Mouse (Mus musculus) forebrain, embryonic 16.5 days (tissue): Measurements from ENCODE around the gene Fryl. TPM values are rescaled to one million over a fixed set of nuclear protein-coding genes. Genes with fewer than 3 reads are reported as not detected.

Source experiments
- ATAC-seq: fragments of 200-750 bp; cut with Nextera tagmentation; 2 replicates; pipeline ENCODE4 v1.8.0; 2017; ENCODE audit warnings: mild to moderate bottlenecking, moderate library complexity
- H3K27ac ChIP-seq: fragments of 300-500 bp; sonication (generic); 2 replicates; pipeline ENCODE4 v1.5.1; 2014; ENCODE audit warnings: low read length, control low read depth
- H3K27me3 ChIP-seq: fragments of 300-500 bp; sonication (generic); replicated peaks from 2 replicates; pipeline ENCODE4 v1.6.1; 2014; ENCODE audit warnings: low read length; ENCODE audit not compliant: control insufficient read depth, insufficient read depth
- H3K36me3 ChIP-seq: fragments of 300-500 bp; sonication (generic); 2 replicates; pipeline ENCODE4 v1.6.1; 2014; ENCODE audit not compliant: control insufficient read depth, insufficient read depth
- H3K4me1 ChIP-seq: fragments of 300-500 bp; sonication (generic); replicated peaks from 2 replicates; pipeline ENCODE4 v1.6.1; 2014; ENCODE audit warnings: low read length; ENCODE audit not compliant: control insufficient read depth, insufficient read depth
- H3K4me2 ChIP-seq: fragments of 300-500 bp; sonication (generic); 2 replicates; pipeline ENCODE4 v1.6.1; 2014; ENCODE audit warnings: mild to moderate bottlenecking, low read length, control low read depth
- H3K4me3 ChIP-seq: fragments of 300-500 bp; sonication (generic); replicated peaks from 2 replicates; pipeline ENCODE4 v1.5.1; 2014; ENCODE audit warnings: mild to moderate bottlenecking, low read length, control low read depth
- H3K9ac ChIP-seq: fragments of 300-500 bp; sonication (generic); replicated peaks from 2 replicates; pipeline ENCODE4 v1.6.1; 2014; ENCODE audit warnings: low read depth, low read length, control low read depth
- H3K9me3 ChIP-seq: fragments of 300-500 bp; sonication (generic); 2 replicates; pipeline ENCODE4 v1.6.1; 2016; ENCODE audit warnings: low read length; ENCODE audit not compliant: control insufficient read depth
- WGBS: fragments of 180-500 bp; shearing (Covaris S2); extraction: QIAGEN DNeasy Blood & Tissue Kit; methylation state at CpG from one replicate; pipeline ENCODE4 v1.1.7; 2014; 5-methylcytosine and 5-hydroxymethylcytosine counted together
- polyA plus RNA-seq: library from polyadenylated mRNA; unstranded; fragments of >200 nt; fragmentation: Nextera tagmentation; extraction: Ambion mirVana; gene quantifications from 2 replicates; pipeline ENCODE4 v1.2.1, GENCODE M21; 2015

The Fryl gene
- polyA plus RNA-seq, 1 experiment from 2014 or later: 50.7 TPM

GRCm38 (mm10) chr5:73208645-73209044, 47.8 kb downstream of the Fryl start:
- Histone ChIP-seq H3K9me3 (no peaks in the 10 kb centered on the region), H3K27me3 (no peaks in the 10 kb centered on the region), H3K4me2 (no peak overlapping the region), H3K27ac (no peak overlapping the region), H3K4me1 (peaks cover 24% of the 10 kb centered on the region; the same call in 1 of the 2 replicates), H3K36me3 (no peaks in the 10 kb centered on the region), H3K4me3 (no peak overlapping the region), H3K9ac (no peak overlapping the region)
- no peak for ATAC-seq
- WGBS: 66% methylated on average over 6 of the region's 6 CpGs

GRCm38 (mm10) chr5:73206722-73207121, 49.7 kb downstream of the Fryl start:
- Histone ChIP-seq H3K27ac (no peak overlapping the region), H3K27me3 (no peaks in the 10 kb centered on the region), H3K4me1 (peaks cover 24% of the 10 kb centered on the region; the same call in 1 of the 2 replicates), H3K9me3 (no peaks in the 10 kb centered on the region), H3K36me3 (no peaks in the 10 kb centered on the region), H3K9ac (no peak overlapping the region), H3K4me2 (no peak overlapping the region), H3K4me3 (no peak overlapping the region)
- WGBS: 80% methylated on average over 9 of the region's 9 CpGs
- no peak for ATAC-seq

GRCm38 (mm10) chr5:73205996-73206629, 50.3 kb downstream of the Fryl start:
- no peaks in the 10 kb centered on the region for H3K27me3 ChIP-seq
- no peaks in the 10 kb centered on the region for H3K36me3 ChIP-seq
- H3K4me3 ChIP-seq: no peak overlapping the region
- H3K4me2 ChIP-seq: no peak overlapping the region
- no peaks in the 10 kb centered on the region for H3K9me3 ChIP-seq
- WGBS: 55% methylated on average over 8 of the region's 8 CpGs
- H3K4me1 ChIP-seq: peaks cover 24% of the 10 kb centered on the region; the same call in 1 of the 2 replicates
- H3K27ac ChIP-seq: no peak overlapping the region
- no peak for ATAC-seq
- no peak overlapping the region for H3K9ac ChIP-seq

- Histone ChIP-seq H3K27ac (no peak overlapping the region), H3K9ac (no peak overlapping the region), H3K4me2 (no peak overlapping the region), H3K4me1 (peaks cover 24% of the 10 kb centered on the region; the same call in 1 of the 2 replicates), H3K9me3 (no peaks in the 10 kb centered on the region), H3K4me3 (no peak overlapping the region), H3K27me3 (no peaks in the 10 kb centered on the region), H3K36me3 (no peaks in the 10 kb centered on the region)
- ATAC-seq: peak; percentile 73
- WGBS: 45% methylated on average over 3 of the region's 3 CpGs
These were observed 51.4 kb downstream of the Fryl start for GRCm38 (mm10) chr5:73205050-73205449.

GRCm38 (mm10) chr5:73202498-73202897, 53.9 kb downstream of the Fryl start:
- H3K9ac ChIP-seq: no peak overlapping the region
- 95% methylated on average over 6 of the region's 6 CpGs for WGBS
- H3K9me3 ChIP-seq: no peaks in the 10 kb centered on the region
- H3K27ac ChIP-seq: no peak overlapping the region
- H3K4me1 ChIP-seq: peaks cover 11% of the 10 kb centered on the region; the same call in 1 of the 2 replicates
- no peak overlapping the region for H3K4me3 ChIP-seq
- H3K4me2 ChIP-seq: no peak overlapping the region
- no peak for ATAC-seq
- H3K36me3 ChIP-seq: no peaks in the 10 kb centered on the region
- no peaks in the 10 kb centered on the region for H3K27me3 ChIP-seq

- Histone ChIP-seq H3K27ac (no peak overlapping the region), H3K9me3 (no peaks in the 10 kb centered on the region), H3K4me3 (no peak overlapping the region), H3K4me1 (peaks cover 11% of the 10 kb centered on the region; the same call in 1 of the 2 replicates), H3K36me3 (no peaks in the 10 kb centered on the region), H3K9ac (no peak overlapping the region), H3K27me3 (no peaks in the 10 kb centered on the region), H3K4me2 (no peak overlapping the region)
- 94% methylated on average over 8 of the region's 8 CpGs for WGBS
- ATAC-seq: no peak
These were observed 54.3 kb downstream of the Fryl start for GRCm38 (mm10) chr5:73202077-73202476.

DNA sequence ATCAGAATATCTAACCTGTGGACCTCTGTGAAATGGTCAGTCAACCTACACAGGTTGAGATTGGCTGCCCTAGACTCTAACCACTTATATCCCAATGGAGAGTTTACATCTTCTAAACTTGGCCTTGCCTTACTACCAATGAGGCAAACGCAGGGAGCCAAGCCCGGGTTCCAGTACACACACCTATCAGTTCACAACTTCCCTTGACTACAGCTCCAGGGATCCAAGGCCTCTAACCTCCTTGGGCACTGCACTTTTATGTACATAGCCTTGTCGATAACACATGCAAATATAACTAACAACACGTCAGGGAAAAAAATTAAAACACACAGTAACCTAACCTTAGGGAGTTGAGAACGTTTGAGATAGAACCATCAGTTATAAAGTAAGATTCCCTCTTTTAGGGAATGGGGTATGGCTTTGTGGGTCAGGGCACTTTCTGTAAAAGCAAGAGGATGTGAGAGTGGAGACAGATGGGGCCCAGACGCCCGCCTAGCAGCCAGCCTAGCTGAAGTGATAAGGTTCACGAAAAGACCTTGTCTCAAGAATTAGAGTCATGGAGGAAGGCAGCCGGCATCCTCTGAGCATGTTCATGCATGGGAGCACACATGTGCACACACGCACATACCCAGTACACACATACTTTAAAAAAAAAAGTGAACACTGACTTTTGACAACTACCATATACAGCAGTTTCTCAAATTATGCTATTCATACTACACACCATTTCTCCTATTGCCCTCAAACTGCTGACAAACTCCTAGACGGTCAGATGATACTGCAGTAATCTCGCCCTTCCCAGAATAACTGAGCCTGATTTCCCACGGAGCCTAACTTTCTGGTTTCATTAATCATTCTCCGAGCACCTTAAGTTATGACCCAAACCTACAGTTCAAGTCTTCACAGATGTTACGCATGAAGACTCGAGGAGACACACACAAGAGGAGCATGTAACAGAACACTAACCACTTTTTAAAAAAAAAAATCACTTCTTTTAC, 55.7 kb downstream of the Fryl start:
- no peak for ATAC-seq

GRCm38 (mm10) chr5:73199586-73199985, 56.8 kb downstream of the Fryl start:
- no peak overlapping the region for H3K9ac ChIP-seq
- no peak overlapping the region for H3K4me3 ChIP-seq
- H3K9me3 ChIP-seq: no peaks in the 10 kb centered on the region
- no peak for ATAC-seq
- H3K4me1 ChIP-seq: 0 out of 2 replicates have a peak, but pooled peaks cover under 1% of the 10 kb centered on the region
- whole genome bisulfite sequencing: 75% methylated on average over 2 of the region's 2 CpGs
- H3K27me3 ChIP-seq: no peaks in the 10 kb centered on the region
- H3K27ac ChIP-seq: no peak overlapping the region
- no peaks in the 10 kb centered on the region for H3K36me3 ChIP-seq
- H3K4me2 ChIP-seq: no peak overlapping the region

More for the DNA sequence above, 55.7 kb downstream of the Fryl start:
- Histone ChIP-seq H3K9me3 (no peaks in the 10 kb centered on the region), H3K4me3 (no peak overlapping the region), H3K4me1 (peaks cover 6% of the 10 kb centered on the region; the same call in 1 of the 2 replicates), H3K36me3 (no peaks in the 10 kb centered on the region), H3K27ac (no peak overlapping the region), H3K9ac (no peak overlapping the region), H3K27me3 (no peaks in the 10 kb centered on the region), H3K4me2 (no peak overlapping the region)
- WGBS: 91% methylated on average over 16 of the region's 16 CpGs

GRCm38 (mm10) chr5:73198690-73199089, 57.7 kb downstream of the Fryl start:
- no peaks in the 10 kb centered on the region for H3K27me3 ChIP-seq
- no peak for ATAC-seq
- H3K9ac ChIP-seq: no peak overlapping the region
- no peak overlapping the region for H3K27ac ChIP-seq
- H3K36me3 ChIP-seq: no peaks in the 10 kb centered on the region
- H3K4me1 ChIP-seq: no peaks in the 10 kb centered on the region
- 94% methylated on average over 5 of the region's 5 CpGs for whole genome bisulfite sequencing
- H3K4me3 ChIP-seq: no peak overlapping the region
- H3K4me2 ChIP-seq: no peak overlapping the region
- no peaks in the 10 kb centered on the region for H3K9me3 ChIP-seq
